Mouse (Mus musculus): ENCODE results near the gene Vmn2r106. TPM values are rescaled to one million over a fixed set of nuclear protein-coding genes. Genes with fewer than 3 reads are reported as not detected.

Gene Vmn2r106
- not detected in 2 replicates for polyA plus RNA-seq (2015; fragmentation: Nextera tagmentation; extraction: Ambion mirVana)

- WGBS: 69% methylated on average over 1 of the region's 1 CpGs
- H3K9ac ChIP-seq: no peak within 1 kb of the TSS
- no peak within 1 kb of the TSS for H3K4me2 ChIP-seq
- H3K27me3 ChIP-seq: no peaks in the 10 kb centered on the region
- H3K4me1 ChIP-seq: no peaks in the 10 kb centered on the region
- H3K9me3 ChIP-seq: no peaks in the 10 kb centered on the region
- H3K27ac ChIP-seq: no peak within 1 kb of the TSS
- H3K36me3 ChIP-seq: no peaks in the 10 kb centered on the region
- no peak within 1 kb of the TSS for H3K4me3 ChIP-seq
- ATAC-seq (ENCODE audit: insufficient number of reproducible peaks, insufficient read depth, low FRiP score, low TSS enrichment, low read depth): no peak
Observed at GRCm38 (mm10) chr17:20285453-20285852, at the start of gene Vmn2r106. Gene Vmn2r106, minus strand, starts transcription at chr17:20285553.

GRCm38 (mm10) chr17:20305790-20306189 lies 20.4 kb upstream of the Vmn2r106 start:
- Histone ChIP-seq H3K27me3 (no peaks in the 10 kb centered on the region), H3K36me3 (no peaks in the 10 kb centered on the region), H3K4me2 (no peak overlapping the region), H3K9ac (no peak overlapping the region), H3K27ac (no peak overlapping the region), H3K9me3 (0 out of 2 replicates have a peak, but pooled peaks cover 8% of the 10 kb centered on the region), H3K4me1 (no peaks in the 10 kb centered on the region), H3K4me3 (no peak overlapping the region)
- no peak for ATAC-seq (ENCODE audit: insufficient number of reproducible peaks, insufficient read depth, low FRiP score, low TSS enrichment, low read depth)
- 88% methylated on average over 1 of the region's 1 CpGs for WGBS

DNA sequence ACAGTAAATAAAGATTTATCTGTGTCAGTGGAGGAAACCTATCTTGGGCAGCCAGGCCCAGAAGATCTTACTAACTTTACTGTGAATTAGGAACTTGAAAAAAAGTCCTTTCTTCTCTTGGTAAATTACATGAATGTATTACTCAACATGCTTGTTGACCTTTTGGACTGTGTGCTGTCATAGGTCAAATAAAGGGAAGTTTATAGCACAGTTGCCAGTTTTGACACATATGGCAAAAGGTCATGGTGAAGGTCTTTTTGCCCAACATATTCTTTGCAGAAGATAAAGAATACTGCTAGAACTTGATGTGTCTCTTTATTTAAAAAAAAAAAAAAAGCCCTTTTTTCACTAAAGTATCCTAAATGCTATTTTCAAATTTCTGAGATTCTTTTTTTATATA lies 1.6 kb upstream of the Vmn2r106 start:
- H3K27me3 ChIP-seq: no peaks in the 10 kb centered on the region
- no peak for ATAC-seq (ENCODE audit: insufficient number of reproducible peaks, insufficient read depth, low FRiP score, low TSS enrichment, low read depth)
- H3K9me3 ChIP-seq: no peaks in the 10 kb centered on the region
- no peak overlapping the region for H3K4me2 ChIP-seq
- no peaks in the 10 kb centered on the region for H3K36me3 ChIP-seq
- no peak overlapping the region for H3K4me3 ChIP-seq
- no peaks in the 10 kb centered on the region for H3K4me1 ChIP-seq
- H3K27ac ChIP-seq: no peak overlapping the region
- H3K9ac ChIP-seq: no peak overlapping the region

DNA sequence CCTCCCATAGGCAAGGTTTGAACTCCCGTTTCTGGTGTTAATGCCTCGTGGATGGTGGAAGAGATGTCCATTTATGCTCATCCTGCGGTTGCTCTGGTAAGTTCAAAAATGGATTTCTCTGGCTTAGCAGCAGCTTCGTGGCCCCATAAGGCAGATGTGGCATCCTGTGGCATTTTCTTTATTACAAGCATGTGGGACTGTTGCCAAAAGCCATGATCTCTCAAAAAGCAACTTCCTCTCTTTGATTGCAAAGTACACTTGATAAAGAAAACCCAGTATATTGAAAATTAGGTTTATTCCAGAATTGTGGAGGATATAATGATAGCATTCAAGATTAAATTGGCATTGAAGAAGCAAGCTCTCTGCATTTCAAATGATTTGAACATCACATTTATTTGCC lies 29.8 kb downstream of the Vmn2r106 start:
- H3K4me3 ChIP-seq: no peak overlapping the region
- WGBS: 70% methylated on average over 4 of the region's 4 CpGs
- H3K27ac ChIP-seq: no peak overlapping the region
- H3K4me2 ChIP-seq: no peak overlapping the region
- peaks cover 16% of the 10 kb centered on the region; the same call in 1 of the 2 replicates for H3K9me3 ChIP-seq
- H3K9ac ChIP-seq: no peak overlapping the region
- ATAC-seq (ENCODE audit: insufficient number of reproducible peaks, insufficient read depth, low FRiP score, low TSS enrichment, low read depth): no peak
- no peaks in the 10 kb centered on the region for H3K4me1 ChIP-seq
- H3K36me3 ChIP-seq: no peaks in the 10 kb centered on the region
- no peaks in the 10 kb centered on the region for H3K27me3 ChIP-seq

DNA sequence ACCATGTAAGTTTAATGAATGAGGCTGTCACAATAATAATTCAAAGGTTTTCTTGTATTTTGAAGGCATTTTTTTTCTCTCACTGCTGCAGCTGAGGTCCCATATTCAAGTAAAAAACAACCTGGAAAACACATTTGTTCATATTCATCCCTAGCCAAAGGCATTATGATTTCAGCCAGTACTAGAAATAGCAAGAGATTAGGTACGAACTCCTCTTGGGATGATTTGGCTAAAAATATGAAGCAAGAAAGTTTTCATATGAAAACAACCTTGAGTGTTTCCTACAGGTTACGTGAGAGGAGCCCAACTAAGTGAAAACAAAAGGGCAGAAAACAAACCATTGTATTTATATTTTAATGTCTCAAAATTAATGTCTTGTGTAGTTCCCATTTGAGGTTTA lies 50.4 kb downstream of the Vmn2r106 start, which contains the start of gene Vmn2r105:
Gene Vmn2r105 (minus strand): TSS at position 101 of the 400 bp plus-strand sequence.
- Histone ChIP-seq H3K27ac (no peak within 1 kb of the TSS), H3K9ac (no peak within 1 kb of the TSS), H3K4me2 (no peak within 1 kb of the TSS), H3K36me3 (no peaks in the 10 kb centered on the region), H3K4me3 (no peak within 1 kb of the TSS), H3K9me3 (peaks cover 6% of the 10 kb centered on the region; the same call in 1 of the 2 replicates), H3K4me1 (no peaks in the 10 kb centered on the region), H3K27me3 (no peaks in the 10 kb centered on the region)
- 76% methylated on average over 2 of the region's 2 CpGs for WGBS
- ATAC-seq (ENCODE audit: insufficient number of reproducible peaks, insufficient read depth, low FRiP score, low TSS enrichment, low read depth): no peak

Other genes with a start within 250 kb of the Vmn2r106 start
- gene Vmn2r104, start 237.2 kb downstream of the Vmn2r106 start, polyA plus RNA-seq (2015; fragmentation: Nextera tagmentation; extraction: Ambion mirVana): not detected in 2 replicates
- not detected in 2 replicates for gene Fpr-rs7, start 171.3 kb downstream of the Vmn2r106 start, polyA plus RNA-seq (2015; fragmentation: Nextera tagmentation; extraction: Ambion mirVana)
- not detected in 2 replicates for gene Fpr-rs6, start 102.5 kb downstream of the Vmn2r106 start, polyA plus RNA-seq (2015; fragmentation: Nextera tagmentation; extraction: Ambion mirVana)
- not detected in 2 replicates for gene Vmn2r105, start 50.5 kb downstream of the Vmn2r106 start, polyA plus RNA-seq (2015; fragmentation: Nextera tagmentation; extraction: Ambion mirVana)
- gene Vmn2r107, start 59.7 kb upstream of the Vmn2r106 start, polyA plus RNA-seq (2015; fragmentation: Nextera tagmentation; extraction: Ambion mirVana): not detected in 2 replicates
- not detected in 2 replicates for gene Vmn1r224, start 128.6 kb upstream of the Vmn2r106 start, polyA plus RNA-seq (2015; fragmentation: Nextera tagmentation; extraction: Ambion mirVana)
- gene Vmn2r108, start 195.8 kb upstream of the Vmn2r106 start, polyA plus RNA-seq (2015; fragmentation: Nextera tagmentation; extraction: Ambion mirVana): not detected in 2 replicates
- not detected in 2 replicates for gene Vmn1r225, start 212.6 kb upstream of the Vmn2r106 start, polyA plus RNA-seq (2015; fragmentation: Nextera tagmentation; extraction: Ambion mirVana)